Mouse (Mus musculus): Measurements from ENCODE around the gene Pex13. TPM values are rescaled to one million over a fixed set of nuclear protein-coding genes. Genes with fewer than 3 reads are reported as not detected.
"Not testable (repeated sequence)": the region's sequence is repeated elsewhere in the genome, so short reads cannot be mapped to it uniquely, and the experiment has no call there.

Gene Pex13
- total RNA-seq, 2 experiments from 2014 or later, result 10.9 to 32.1 TPM

GRCm38 (mm10) chr11:23657791-23658190 is 8.0 kb downstream of the Pex13 start:
- no peak for ATAC-seq (replicated peaks; ENCODE audit: low FRiP score, low TSS enrichment, poor library complexity, severe bottlenecking)

- ATAC-seq (replicated peaks; ENCODE audit: low FRiP score, low TSS enrichment, poor library complexity, severe bottlenecking), result no peak
Measured at GRCm38 (mm10) chr11:23653666-23654065, 12.1 kb downstream of the Pex13 start.

- ATAC-seq (replicated peaks; ENCODE audit: low FRiP score, low TSS enrichment, poor library complexity, severe bottlenecking), result no peak
Measured at GRCm38 (mm10) chr11:23647835-23648234, 17.9 kb downstream of the Pex13 start.

GRCm38 (mm10) chr11:23647431-23647830 is 18.3 kb downstream of the Pex13 start:
- ATAC-seq (replicated peaks; ENCODE audit: low FRiP score, low TSS enrichment, poor library complexity, severe bottlenecking), result no peak

DNA sequence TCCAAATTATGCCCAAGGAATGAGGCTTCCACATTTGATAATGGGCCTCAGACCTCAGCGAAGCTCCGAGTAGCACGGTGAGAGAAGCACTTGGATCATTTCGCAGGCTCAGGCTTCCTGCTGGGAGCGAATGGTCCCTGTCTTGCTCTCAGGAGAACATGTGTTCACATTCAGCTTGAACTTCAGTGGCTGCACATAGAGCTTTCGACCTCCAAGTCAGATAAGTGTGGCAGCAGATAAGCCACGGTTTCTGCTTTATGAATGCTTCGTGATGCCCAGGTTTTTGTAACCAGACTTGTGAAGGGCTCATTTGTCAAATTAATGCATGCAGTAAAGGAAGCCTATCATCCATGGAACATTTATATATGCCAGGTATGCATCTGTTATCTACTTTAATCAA is 31.2 kb downstream of the Pex13 start:
- ATAC-seq (replicated peaks; ENCODE audit: low FRiP score, low TSS enrichment, poor library complexity, severe bottlenecking), result no peak

DNA sequence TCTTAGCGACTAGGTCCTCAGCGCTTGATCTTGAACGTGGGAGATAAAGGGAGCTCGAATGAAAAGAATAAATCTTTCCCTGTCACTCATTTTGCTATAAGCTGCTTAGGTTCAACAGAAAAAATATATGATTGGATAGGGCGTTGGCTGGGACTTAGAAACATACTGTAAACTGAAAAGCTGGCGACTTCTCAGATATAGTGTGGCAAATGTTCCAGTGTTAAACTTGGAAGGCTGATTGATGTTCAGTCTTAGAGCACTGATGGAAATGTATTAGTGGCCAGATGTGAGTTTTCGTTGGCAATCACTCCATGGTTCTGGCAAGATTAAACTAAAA is 31.9 kb downstream of the Pex13 start:
- no peak; the same call in 1 of the 2 replicates for ATAC-seq (replicated peaks; ENCODE audit: low FRiP score, low TSS enrichment, poor library complexity, severe bottlenecking)

DNA sequence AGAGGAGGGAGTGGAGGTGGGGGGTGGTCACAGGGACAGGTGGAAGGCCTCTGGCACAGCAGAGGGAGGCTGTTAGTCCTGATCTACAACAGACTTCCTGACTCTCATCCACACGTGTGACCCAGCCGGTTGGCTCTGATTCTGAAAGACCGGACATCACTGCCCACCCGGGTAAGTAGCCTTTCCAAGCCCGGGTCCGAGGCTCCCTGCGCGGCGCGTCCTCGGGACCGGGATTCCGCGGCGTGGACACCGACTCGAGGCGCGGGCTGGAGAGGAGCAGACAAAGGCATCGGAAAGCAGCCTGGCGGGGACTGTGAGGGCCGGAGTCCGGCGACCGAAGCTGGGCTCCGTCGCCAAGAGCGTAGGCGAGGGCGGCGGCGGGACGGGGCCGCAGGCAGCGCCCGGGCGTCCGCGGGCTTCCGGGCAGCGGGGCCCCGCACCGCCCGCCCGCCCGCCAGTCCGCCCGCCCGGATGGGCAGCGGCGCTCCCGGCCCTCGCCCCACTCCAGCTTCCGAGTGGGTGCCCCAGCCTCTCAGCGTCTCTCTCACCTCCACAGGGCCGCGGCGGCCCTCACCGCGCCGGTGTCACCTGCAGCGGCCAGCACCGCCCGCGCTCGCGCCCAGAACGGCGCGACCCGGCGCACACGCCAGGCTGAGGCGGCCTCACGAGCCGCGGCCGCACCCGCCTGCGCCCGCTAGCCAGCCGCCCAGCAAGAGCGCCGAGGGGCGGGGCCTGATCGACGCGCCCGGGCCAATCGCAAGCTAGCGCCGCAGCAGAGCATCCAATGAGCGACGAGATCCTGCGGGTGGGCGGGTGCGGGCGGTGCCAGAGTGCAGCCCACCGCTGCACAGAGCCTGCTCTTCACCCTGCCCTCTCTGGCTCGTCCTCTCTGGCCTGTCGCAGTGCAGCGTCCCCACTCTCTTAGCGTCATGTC is 32.5 kb downstream of the Pex13 start, which contains the start of gene 0610010F05Rik:
Gene 0610010F05Rik, minus strand, starts transcription at position 695 of the 934 bp plus-strand sequence.
- ATAC-seq (replicated peaks; ENCODE audit: low FRiP score, low TSS enrichment, poor library complexity, severe bottlenecking), result peak; percentile 99

GRCm38 (mm10) chr11:23630664-23631063 is 35.1 kb downstream of the Pex13 start:
- ATAC-seq (replicated peaks; ENCODE audit: low FRiP score, low TSS enrichment, poor library complexity, severe bottlenecking), result no peak

- 0 out of 2 replicates have a peak, but pooled peaks have one; percentile 22 for ATAC-seq (replicated peaks; ENCODE audit: low FRiP score, low TSS enrichment, poor library complexity, severe bottlenecking)
Measured at GRCm38 (mm10) chr11:23618995-23619394, 46.8 kb downstream of the Pex13 start.

DNA sequence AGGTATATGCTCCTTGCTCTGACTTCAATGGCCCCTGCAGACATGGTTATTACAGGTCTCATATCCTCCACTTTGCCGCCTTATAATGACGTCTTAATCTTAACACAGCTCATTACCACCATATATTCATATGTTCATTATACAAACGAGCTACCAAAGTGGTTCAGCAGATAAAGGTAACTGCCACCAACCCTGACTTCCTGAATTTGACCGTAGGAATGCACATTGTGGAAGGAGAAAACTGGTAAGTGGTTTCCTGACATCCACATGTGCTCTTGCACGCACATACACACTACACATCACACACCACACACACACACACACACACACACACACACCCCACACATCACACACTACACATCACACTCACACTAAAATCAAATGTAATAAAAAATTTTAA is 51.2 kb downstream of the Pex13 start:
- ATAC-seq (replicated peaks; ENCODE audit: low FRiP score, low TSS enrichment, poor library complexity, severe bottlenecking), result no peak

GRCm38 (mm10) chr11:23607291-23607690 is 58.5 kb downstream of the Pex13 start:
- ATAC-seq (replicated peaks; ENCODE audit: low FRiP score, low TSS enrichment, poor library complexity, severe bottlenecking), result not testable (repeated sequence)

Other genes with a start within 250 kb of the Pex13 start
- 53.6 and 68.9 TPM in 2 replicates for gene Ahsa2, start 167.9 kb downstream of the Pex13 start, total RNA-seq (2014; fragmentation: Nextera tagmentation)
- 64.3 and 86.3 TPM in 2 replicates for gene Ahsa2, start 167.9 kb downstream of the Pex13 start, total RNA-seq (2017)
- not detected in 2 replicates for gene 1700093K21Rik, start 144.8 kb downstream of the Pex13 start, total RNA-seq (2014; fragmentation: Nextera tagmentation)
- not detected in 2 replicates for gene 1700093K21Rik, start 144.8 kb downstream of the Pex13 start, total RNA-seq (2017)
- gene 0610010F05Rik, start 32.3 kb downstream of the Pex13 start, total RNA-seq (2014; fragmentation: Nextera tagmentation), result 14.9 and 18.4 TPM in 2 replicates
- 46.4 and 53.7 TPM in 2 replicates for gene 0610010F05Rik, start 32.3 kb downstream of the Pex13 start, total RNA-seq (2017)
- gene Pus10, start 285 bp downstream of the Pex13 start, total RNA-seq (2014; fragmentation: Nextera tagmentation), result 46.3 and 48.7 TPM in 2 replicates
- gene Pus10, start 285 bp downstream of the Pex13 start, total RNA-seq (2017), result 48.5 and 66.4 TPM in 2 replicates
- 0.44 and 1.7 TPM in 2 replicates for gene Rel, start 105.0 kb upstream of the Pex13 start, total RNA-seq (2014; fragmentation: Nextera tagmentation)
- 1.9 and 3.0 TPM in 2 replicates for gene Rel, start 105.0 kb upstream of the Pex13 start, total RNA-seq (2017)
- gene Papolg, start 229.3 kb upstream of the Pex13 start, total RNA-seq (2014; fragmentation: Nextera tagmentation), result 10.7 and 16.3 TPM in 2 replicates
- 13.5 and 20.5 TPM in 2 replicates for gene Papolg, start 229.3 kb upstream of the Pex13 start, total RNA-seq (2017)

Measured in megakaryocyte-erythroid progenitor cell, adult 5-6 weeks (primary cell).